Mouse (Mus musculus) hindbrain, embryonic 16.5 days (tissue): ENCODE results near the gene Mto1. TPM values are rescaled to one million over a fixed set of nuclear protein-coding genes. Genes with fewer than 3 reads are reported as not detected.
"Not testable (repeated sequence)": the region's sequence is repeated elsewhere in the genome, so short reads cannot be mapped to it uniquely, and the experiment has no call there.

Experiments
- ATAC-seq: fragments of 200-750 bp; cut with Nextera tagmentation; 2 replicates; pipeline ENCODE4 v1.8.0; 2017; ENCODE audit warnings: moderate TSS enrichment, moderate library complexity
- H3K27ac ChIP-seq: fragments of 300-500 bp; sonication (generic); 2 replicates; pipeline ENCODE4 v1.5.1; 2014; ENCODE audit warnings: low read depth, mild to moderate bottlenecking, control low read depth, low read length, moderate library complexity
- H3K27me3 ChIP-seq: fragments of 300-500 bp; sonication (generic); replicated peaks from 2 replicates; pipeline ENCODE4 v1.6.1; 2014; ENCODE audit warnings: low read length; ENCODE audit not compliant: control insufficient read depth, insufficient read depth
- H3K36me3 ChIP-seq: fragments of 300-500 bp; sonication (generic); 2 replicates; pipeline ENCODE4 v1.6.1; 2014; ENCODE audit warnings: mild to moderate bottlenecking, low read length, moderate library complexity, mixed read lengths; ENCODE audit not compliant: control insufficient read depth, insufficient read depth
- H3K4me1 ChIP-seq: fragments of 300-500 bp; sonication (generic); 2 replicates; pipeline ENCODE4 v1.6.1; 2014; ENCODE audit warnings: low read depth, low read length; ENCODE audit not compliant: control insufficient read depth, insufficient read depth
- H3K4me2 ChIP-seq: fragments of 300-500 bp; sonication (generic); 2 replicates; pipeline ENCODE4 v1.6.1; 2014; ENCODE audit warnings: mild to moderate bottlenecking, low read length, control low read depth, moderate library complexity
- H3K4me3 ChIP-seq: fragments of 300-500 bp; sonication (generic); 2 replicates; pipeline ENCODE4 v1.5.1; 2014; ENCODE audit warnings: mild to moderate bottlenecking, low read length, control low read depth, moderate library complexity
- H3K9ac ChIP-seq: fragments of 300-500 bp; sonication (generic); 2 replicates; pipeline ENCODE4 v1.6.1; 2014; ENCODE audit warnings: low read depth, mild to moderate bottlenecking, control low read depth, low read length, moderate library complexity
- H3K9me3 ChIP-seq: fragments of 300-500 bp; sonication (generic); 2 replicates; pipeline ENCODE4 v1.6.1; 2014; ENCODE audit warnings: mild to moderate bottlenecking, low read length, moderate library complexity; ENCODE audit not compliant: control insufficient read depth
- WGBS: fragments of 180-500 bp; shearing (Covaris S2); extraction: QIAGEN DNeasy Blood & Tissue Kit; methylation state at CpG from one replicate; pipeline ENCODE4 v1.1.7; 2014; 5-methylcytosine and 5-hydroxymethylcytosine counted together
- polyA plus RNA-seq: library from polyadenylated mRNA; unstranded; fragments of >200 nt; fragmentation: Nextera tagmentation; extraction: Ambion mirVana; gene quantifications from 2 replicates; pipeline ENCODE4 v1.2.1, GENCODE M21; 2015

Gene Mto1
- polyA plus RNA-seq, 1 experiment from 2014 or later, result 30.0 TPM

GRCm38 (mm10) chr9:78473588-78473987, 25.6 kb downstream of the Mto1 start:
- no peaks in the 10 kb centered on the region for H3K27me3 ChIP-seq
- no peak overlapping the region for H3K27ac ChIP-seq
- H3K4me2 ChIP-seq, result no peak overlapping the region
- H3K36me3 ChIP-seq, result peaks cover 34% of the 10 kb centered on the region
- peaks cover 8% of the 10 kb centered on the region for H3K4me1 ChIP-seq
- H3K9me3 ChIP-seq, result no peaks in the 10 kb centered on the region
- no peak overlapping the region for H3K9ac ChIP-seq
- no peak for ATAC-seq
- no peak overlapping the region for H3K4me3 ChIP-seq
- 77% methylated on average over 8 of the region's 8 CpGs for WGBS

DNA sequence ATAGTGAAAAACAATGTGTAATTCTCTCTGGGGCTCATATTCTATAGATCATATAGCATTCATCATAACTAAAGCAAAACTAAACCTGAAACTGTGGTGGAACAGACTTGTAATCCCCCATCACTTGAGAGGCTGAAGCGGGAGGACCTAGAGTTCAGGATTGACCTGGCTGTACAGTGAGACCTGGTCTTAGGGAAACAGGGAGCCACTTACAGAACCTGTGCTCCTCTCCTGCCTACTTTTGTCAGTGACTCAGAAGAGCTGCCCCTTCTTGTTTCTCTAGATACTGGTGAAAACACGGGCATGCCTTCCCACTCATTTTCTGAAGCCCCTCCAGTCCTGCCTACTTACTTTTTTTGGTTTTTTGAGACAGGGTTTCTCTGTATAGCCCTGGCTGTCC, 26.3 kb downstream of the Mto1 start:
- Histone ChIP-seq H3K4me2 (no peak overlapping the region), H3K27me3 (no peaks in the 10 kb centered on the region), H3K4me1 (peaks cover 12% of the 10 kb centered on the region), H3K4me3 (no peak overlapping the region), H3K27ac (no peak overlapping the region), H3K9ac (no peak overlapping the region), H3K36me3 (peaks cover 32% of the 10 kb centered on the region), H3K9me3 (no peaks in the 10 kb centered on the region)
- ATAC-seq, result no peak
- WGBS, result 88% methylated on average over 2 of the region's 2 CpGs

DNA sequence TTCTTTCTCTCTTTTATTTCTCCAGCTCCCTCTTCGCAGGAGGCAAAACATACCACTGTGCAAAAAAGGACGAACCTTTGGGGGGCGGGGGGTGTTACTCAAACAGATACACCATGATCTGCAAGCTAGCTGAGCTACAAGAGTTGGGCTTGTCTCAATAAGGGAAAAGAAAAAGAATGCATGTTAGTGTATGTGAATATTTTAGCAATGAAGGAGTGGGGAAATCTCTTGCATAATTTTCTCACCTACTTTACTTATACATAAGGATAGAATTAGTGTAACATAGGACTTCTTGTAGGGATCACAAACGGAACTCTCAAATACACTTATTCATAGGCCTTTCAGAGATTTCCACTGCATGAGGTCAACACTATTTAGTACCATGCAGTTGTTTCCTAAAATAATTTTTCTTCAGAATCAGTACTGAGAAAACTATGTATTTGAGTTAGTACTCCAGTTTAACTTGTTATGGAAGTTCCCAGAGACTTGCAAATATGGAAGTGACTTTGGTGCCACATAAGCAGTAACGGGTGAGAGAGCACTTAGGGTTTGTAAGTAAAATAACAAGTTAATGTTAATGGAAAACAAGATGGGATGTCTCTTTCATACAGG, 26.9 kb downstream of the Mto1 start:
- 89% methylated on average over 5 of the region's 5 CpGs for WGBS
- Histone ChIP-seq H3K9ac (no peak overlapping the region), H3K27me3 (no peaks in the 10 kb centered on the region), H3K4me2 (no peak overlapping the region), H3K36me3 (peaks cover 34% of the 10 kb centered on the region), H3K27ac (no peak overlapping the region), H3K4me1 (peaks cover 16% of the 10 kb centered on the region), H3K9me3 (no peaks in the 10 kb centered on the region), H3K4me3 (no peak overlapping the region)
- ATAC-seq, result no peak

DNA sequence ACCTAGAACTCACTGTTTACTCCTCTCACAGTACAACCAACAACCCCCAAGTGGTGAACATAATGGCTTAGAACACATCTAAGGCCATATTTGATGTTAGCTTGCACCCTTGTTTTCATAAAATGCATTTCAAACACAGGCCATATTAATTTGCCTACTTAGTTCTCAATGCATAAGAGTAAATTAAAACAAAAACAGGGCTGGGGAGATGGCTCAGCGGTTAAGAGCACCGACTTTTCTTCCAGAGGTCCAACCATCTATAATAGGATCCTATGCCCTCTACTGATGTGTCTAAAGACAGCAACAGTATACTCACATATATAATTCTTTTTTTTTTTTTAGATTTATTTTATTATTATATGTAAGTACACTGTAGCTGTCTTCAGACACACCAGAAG, 27.4 kb downstream of the Mto1 start:
- ATAC-seq, result no peak
- H3K9me3 ChIP-seq, result no peaks in the 10 kb centered on the region
- WGBS, result 93% methylated on average over 2 of the region's 2 CpGs
- peaks cover 34% of the 10 kb centered on the region for H3K36me3 ChIP-seq
- H3K4me3 ChIP-seq, result no peak overlapping the region
- peaks cover 19% of the 10 kb centered on the region for H3K4me1 ChIP-seq
- H3K27ac ChIP-seq, result no peak overlapping the region
- no peak overlapping the region for H3K9ac ChIP-seq
- H3K27me3 ChIP-seq, result no peaks in the 10 kb centered on the region
- no peak overlapping the region for H3K4me2 ChIP-seq

GRCm38 (mm10) chr9:78475873-78476272, 27.9 kb downstream of the Mto1 start:
- Histone ChIP-seq H3K4me3 (no peak overlapping the region), H3K27ac (no peak overlapping the region), H3K9me3 (no peaks in the 10 kb centered on the region), H3K9ac (no peak overlapping the region), H3K27me3 (no peaks in the 10 kb centered on the region), H3K4me1 (peaks cover 19% of the 10 kb centered on the region), H3K36me3 (peaks cover 30% of the 10 kb centered on the region), H3K4me2 (no peak overlapping the region)
- WGBS, result 93% methylated on average over 4 of the region's 4 CpGs
- ATAC-seq, result no peak

DNA sequence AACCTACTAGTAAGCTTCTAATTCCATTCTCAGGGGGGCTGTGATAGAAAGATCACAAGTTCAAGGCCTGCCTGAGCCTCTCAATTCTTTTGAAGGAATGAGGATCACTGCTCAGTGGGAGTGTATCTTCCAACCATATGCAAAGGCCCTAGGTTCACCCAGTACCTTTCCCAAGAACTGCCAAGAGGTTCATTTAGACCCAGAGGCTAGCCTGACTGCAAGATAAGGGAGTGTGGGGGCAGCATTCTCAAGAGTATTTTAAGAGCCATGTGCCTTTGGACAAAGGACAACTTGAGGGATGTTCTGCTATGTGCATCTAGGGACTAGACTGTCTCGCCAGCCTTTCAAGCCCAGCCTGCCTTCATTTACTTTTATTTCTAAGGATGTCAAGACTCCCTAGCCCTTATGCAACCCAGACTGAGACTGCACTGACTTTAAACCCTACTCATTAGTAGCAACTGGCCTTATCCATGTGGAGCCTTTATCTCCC, 28.6 kb downstream of the Mto1 start:
- Histone ChIP-seq H3K27ac (peak overlapping the region; percentile 39; the same call in 1 of the 2 replicates), H3K4me2 (no peak overlapping the region), H3K36me3 (peaks cover 30% of the 10 kb centered on the region), H3K4me3 (no peak overlapping the region), H3K4me1 (peaks cover 19% of the 10 kb centered on the region), H3K9ac (no peak overlapping the region), H3K9me3 (no peaks in the 10 kb centered on the region), H3K27me3 (no peaks in the 10 kb centered on the region)
- WGBS, result 8% methylated on average over 1 of the region's 1 CpGs
- no peak for ATAC-seq

GRCm38 (mm10) chr9:78477021-78477551, 29.1 kb downstream of the Mto1 start:
- Histone ChIP-seq H3K9me3 (no peaks in the 10 kb centered on the region), H3K4me3 (no peak overlapping the region), H3K27me3 (no peaks in the 10 kb centered on the region), H3K9ac (no peak overlapping the region), H3K4me1 (peaks cover 19% of the 10 kb centered on the region), H3K27ac (no peak overlapping the region), H3K36me3 (peaks cover 30% of the 10 kb centered on the region), H3K4me2 (no peak overlapping the region)
- no peak for ATAC-seq
- 7% methylated on average over 5 of the region's 5 CpGs for WGBS

GRCm38 (mm10) chr9:78478009-78478605, 30.1 kb downstream of the Mto1 start:
- not testable (repeated sequence) for H3K9ac ChIP-seq, H3K4me2 ChIP-seq, H3K27me3 ChIP-seq, ATAC-seq, H3K27ac ChIP-seq, H3K4me3 ChIP-seq, H3K9me3 ChIP-seq
- 37% methylated on average over 1 of the region's 1 CpGs for WGBS
- Histone ChIP-seq H3K36me3 (peaks cover 26% of the 10 kb centered on the region), H3K4me1 (peaks cover 25% of the 10 kb centered on the region)

- Histone ChIP-seq H3K36me3 (peaks cover 21% of the 10 kb centered on the region), H3K9ac (peak overlapping the region; percentile 35; the same call in 1 of the 2 replicates), H3K4me3 (peak overlapping the region; percentile 87), H3K4me1 (peaks cover 25% of the 10 kb centered on the region), H3K4me2 (peak overlapping the region; percentile 66)
- not testable (repeated sequence) for H3K27me3 ChIP-seq, H3K27ac ChIP-seq, H3K9me3 ChIP-seq, ATAC-seq
- 17% methylated on average over 6 of the region's 8 CpGs for WGBS
These were observed 31.3 kb downstream of the Mto1 start for GRCm38 (mm10) chr9:78479308-78479707.
